ENCODE assay signal across 7 mouse cellular contexts in the genomic region with DNA sequence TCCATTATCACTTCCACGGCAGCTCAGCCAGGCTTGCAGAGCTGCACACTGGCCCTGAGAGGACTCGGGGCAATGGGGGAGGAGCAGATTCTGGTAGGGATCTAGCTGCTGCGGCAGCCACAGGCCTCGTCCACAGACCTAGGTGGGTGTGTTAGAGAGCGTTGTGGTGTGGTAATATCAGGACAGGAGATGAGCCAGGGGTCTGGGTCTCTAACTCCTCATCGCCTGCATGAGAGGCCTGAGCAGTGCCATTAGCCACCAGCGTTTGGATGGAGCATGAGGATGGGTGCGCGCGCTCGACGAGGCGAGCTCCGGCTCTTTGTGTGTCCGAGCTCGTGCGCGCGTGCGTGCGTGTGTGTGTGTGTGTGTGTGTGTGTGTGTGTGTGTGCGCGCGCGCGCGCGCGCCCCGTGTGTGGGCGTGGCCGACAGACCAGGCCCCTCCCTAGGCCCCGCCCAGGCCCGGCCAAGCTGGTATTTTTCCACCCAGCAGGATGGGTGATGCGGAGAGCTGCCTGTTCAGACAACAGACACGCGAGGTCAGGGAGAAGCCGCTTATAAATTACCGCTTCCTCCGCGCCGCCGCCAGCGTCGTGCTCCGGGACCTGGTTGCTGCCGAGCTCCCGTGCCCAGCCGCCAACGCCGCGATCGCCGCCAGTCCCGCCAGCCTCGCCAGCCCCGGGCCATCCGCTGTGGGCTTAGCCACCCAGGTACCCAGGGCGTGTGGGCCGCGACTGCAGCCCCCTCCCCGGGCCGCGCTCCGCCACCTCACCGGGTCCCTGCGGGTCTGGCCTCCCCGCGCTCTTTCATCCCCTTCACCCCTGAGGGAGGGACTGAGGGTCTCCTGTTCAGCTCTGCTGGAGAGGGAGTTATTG. TPM values are rescaled to one million over a fixed set of nuclear protein-coding genes. Genes with fewer than 3 reads are reported as not detected.
DNase-seq lines count a peak whose midpoint lies in the region; ATAC-seq lines count a peak whose summit lies in the region.

A gene (plus strand): TSS at position 452 of the 872 bp plus-strand sequence.

- H3K4me1 ChIP-seq in intestine, embryonic 16.5 days (ENCODE audit: control insufficient read depth, insufficient read depth, low read length), result peaks cover 35% of the 10 kb centered on the region
- peaks cover 18% of the 10 kb centered on the region for H3K4me1 ChIP-seq in midbrain, embryonic 11.5 days (ENCODE audit: control insufficient read depth, insufficient read depth, low read length)

- peak within 1 kb of the TSS; percentile 97 for H3K4me3 ChIP-seq in intestine, embryonic 16.5 days (ENCODE audit: low read length)
- H3K4me3 ChIP-seq in midbrain, embryonic 11.5 days (ENCODE audit: low read depth, low read length), result peak within 1 kb of the TSS; percentile 85

- peak; percentile 77 for ATAC-seq in intestine, embryonic 16.5 days
- peak; percentile 91 for ATAC-seq in midbrain, embryonic 11.5 days (ENCODE audit: low FRiP score)

- H3K36me3 ChIP-seq in intestine, embryonic 16.5 days (ENCODE audit: control insufficient read depth, insufficient read depth, low read length), result no peaks in the 10 kb centered on the region
- no peaks in the 10 kb centered on the region for H3K36me3 ChIP-seq in midbrain, embryonic 11.5 days (ENCODE audit: control insufficient read depth, insufficient read depth, low read length)

- intact Hi-C loops in left cerebral cortex, postnatal 36 days (cut with DNase I), result loop anchor here (2.0 kb wide), 1 partner anchor 107 kb away; no protein-coding TSS in a partner anchor

- WGBS in intestine, embryonic 16.5 days, result under 1% methylated on average over 64 of the region's 69 CpGs
- WGBS in midbrain, embryonic 11.5 days, result under 1% methylated on average over 43 of the region's 69 CpGs

- peak within 1 kb of the TSS; percentile 88 for H3K4me2 ChIP-seq in intestine, embryonic 16.5 days (ENCODE audit: low read depth, low read length)
- H3K4me2 ChIP-seq in midbrain, embryonic 11.5 days, result peak within 1 kb of the TSS; percentile 81

- peak within 1 kb of the TSS; percentile 96 for H3K27ac ChIP-seq in intestine, embryonic 16.5 days (ENCODE audit: low read length)
- H3K27ac ChIP-seq in midbrain, embryonic 11.5 days (ENCODE audit: low read depth, low read length), result peak within 1 kb of the TSS; percentile 91

- H3K9me3 ChIP-seq in intestine, embryonic 16.5 days (ENCODE audit: control insufficient read depth, low read length), result no peaks in the 10 kb centered on the region
- no peaks in the 10 kb centered on the region for H3K9me3 ChIP-seq in midbrain, embryonic 11.5 days (ENCODE audit: control insufficient read depth, low read length)

- H3K9ac ChIP-seq in intestine, embryonic 16.5 days (ENCODE audit: low read depth, low read length), result peak within 1 kb of the TSS; percentile 96
- peak within 1 kb of the TSS; percentile 88 for H3K9ac ChIP-seq in midbrain, embryonic 11.5 days (ENCODE audit: low read length)

- H3K27me3 ChIP-seq in intestine, embryonic 16.5 days (replicated peaks; ENCODE audit: control insufficient read depth, insufficient read depth, low read length), result no peaks in the 10 kb centered on the region
- H3K27me3 ChIP-seq in midbrain, embryonic 11.5 days (ENCODE audit: control insufficient read depth, insufficient read depth, low read length), result no peaks in the 10 kb centered on the region

- DNase-seq in adrenal gland, adult 2 months, result peak; percentile 97
- DNase-seq in embryo, embryonic 11.5 days (ENCODE audit: low read depth, low spot score), result peak; percentile 89
- peak; percentile 87 to 89 for DNase-seq in gastrocnemius, postnatal 4 days (ENCODE audit: low spot score in 2 of 2)
- peak; percentile 93 to 94 for DNase-seq in left cerebral cortex, postnatal 36 days (ENCODE audit: low spot score in 2 of 2)
- DNase-seq in midbrain, embryonic 11.5 days (ENCODE audit: low spot score, missing footprints), result peak; percentile 100
- DNase-seq in skeletal muscle tissue, adult 2 months (ENCODE audit: low read depth, low spot score), result peak; percentile 96

RNA-seq across cellular contexts. Expression of the gene that starts here (rescaled TPM):
- 100 to 1,000 TPM; 466 to 626 TPM for total RNA-seq in adrenal gland, adult 2 months (2021)
- 570 and 815 TPM in 2 replicates for polyA plus RNA-seq in adrenal gland, adult 2 months (2012; rRNA removed)
- 10 to 100 TPM; 53.5 to 56.9 TPM for total RNA-seq in gastrocnemius, postnatal 4 days (2021)
- 103 and 104 TPM in 2 replicates for polyA plus RNA-seq in intestine, embryonic 16.5 days (2015; fragmentation: Nextera tagmentation; extraction: Ambion mirVana)
- total RNA-seq in left cerebral cortex, postnatal 36 days (2021), result 100 to 1,000 TPM; 120 to 170 TPM
- polyA plus RNA-seq in midbrain, embryonic 11.5 days (2014; fragmentation: Nextera tagmentation; extraction: Ambion mirVana), result 43.6 and 45.6 TPM in 2 replicates

Comparison
In these comparisons a context has a peak if more than half of its experiments do, and no peak if none do; other contexts are left out.
1. Peak in every context shown above with its lines: DNase-seq, ATAC-seq, H3K4me3 ChIP-seq and H3K27ac ChIP-seq.